Mouse (Mus musculus) 3T3-L1 (cell line): ENCODE data around the gene Il22ra1.

Experiments
- DNase-seq: peaks from one replicate; pipeline ENCODE4 v3.0.0-alpha.2; 2015; ENCODE audit warnings: low read depth, low spot score

The Il22ra1 gene

GRCm38 (mm10) chr4:135733901-135734300 lies 5.9 kb downstream of the Il22ra1 start:
- DNase-seq: no peak

GRCm38 (mm10) chr4:135736903-135737302 lies 8.9 kb downstream of the Il22ra1 start:
- no peak for DNase-seq

DNA sequence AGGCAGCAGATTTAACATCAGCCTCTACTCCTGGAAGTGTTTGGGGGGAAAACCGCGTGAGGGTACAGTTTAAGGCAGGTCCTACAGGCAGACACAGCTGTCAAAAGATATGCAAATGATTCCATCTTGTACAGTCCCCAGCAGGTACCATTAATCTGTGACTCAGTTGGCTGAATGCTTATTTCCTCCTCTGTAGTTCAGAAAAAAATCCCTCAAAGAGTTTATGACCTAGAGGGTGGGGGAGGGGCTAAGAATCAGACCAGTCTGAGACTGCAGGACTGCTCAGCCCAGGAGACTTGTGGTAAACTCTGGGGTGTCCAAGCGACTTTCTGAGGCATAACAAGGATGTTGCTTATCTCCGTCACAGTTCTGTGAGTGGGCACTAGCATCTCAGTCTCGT lies 10.3 kb downstream of the Il22ra1 start:
- DNase-seq: no peak

DNA sequence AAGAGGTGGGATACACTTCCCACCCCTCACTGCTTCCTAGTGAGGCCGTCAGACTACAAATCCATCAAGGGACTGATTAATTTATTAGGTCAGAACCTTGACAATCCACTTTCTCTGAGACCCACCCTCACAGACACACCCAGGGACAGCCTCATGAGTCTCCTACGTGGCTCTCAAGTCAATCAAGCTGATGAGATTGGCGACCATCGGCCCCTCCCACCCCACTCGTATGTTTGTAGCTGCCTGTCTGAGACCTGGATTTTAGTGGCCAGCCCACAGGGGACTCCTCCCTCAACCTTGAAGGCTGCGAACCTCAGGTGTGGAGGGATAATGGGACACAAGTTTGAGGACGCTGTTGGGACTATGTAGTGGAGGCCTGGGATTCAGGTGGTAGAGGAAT lies 11.2 kb downstream of the Il22ra1 start:
- no peak for DNase-seq

DNA sequence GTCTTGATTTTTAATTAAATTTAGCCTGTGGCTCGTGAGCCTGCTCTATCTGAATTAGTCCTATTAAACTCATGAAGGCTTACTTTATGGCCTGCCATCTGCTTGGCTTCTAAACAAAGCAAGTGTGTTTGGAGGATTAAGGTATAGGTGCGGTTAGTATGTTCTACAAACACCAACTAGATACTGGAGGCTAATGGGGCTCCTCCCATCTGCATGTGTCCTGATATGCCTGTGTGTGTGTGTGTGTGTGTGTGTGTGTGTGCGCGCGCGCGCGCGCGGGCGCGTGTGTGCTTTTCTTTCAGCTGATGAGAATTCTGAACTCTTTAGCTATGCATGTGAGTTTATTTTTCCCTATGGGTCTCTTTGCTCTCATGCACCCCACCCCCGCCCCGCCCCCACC lies 11.7 kb downstream of the Il22ra1 start:
- no peak for DNase-seq

- DNase-seq: no peak
Measured at GRCm38 (mm10) chr4:135743520-135743919, 15.5 kb downstream of the Il22ra1 start.

GRCm38 (mm10) chr4:135744726-135745448 lies 16.9 kb downstream of the Il22ra1 start:
- no peak for DNase-seq

DNA sequence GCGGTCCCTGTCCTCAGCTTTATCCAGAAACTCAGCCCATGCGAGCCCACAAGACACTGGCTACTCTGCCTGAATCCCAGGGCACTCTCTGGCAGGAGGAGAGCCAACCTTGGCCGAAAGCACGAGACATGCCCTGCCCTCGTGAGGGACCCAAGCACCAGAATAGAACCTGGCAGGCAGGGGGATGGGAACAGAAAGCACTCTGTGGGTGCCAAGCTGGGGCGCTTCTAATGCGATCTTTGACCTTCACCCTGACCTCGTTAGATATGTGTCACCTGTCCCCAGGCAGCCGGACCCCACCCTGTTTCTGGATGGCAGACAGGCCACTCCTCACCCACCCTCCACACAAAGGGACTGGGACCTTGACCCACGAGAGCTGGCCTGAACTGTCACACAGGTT lies 17.6 kb downstream of the Il22ra1 start:
- DNase-seq: no peak

DNA sequence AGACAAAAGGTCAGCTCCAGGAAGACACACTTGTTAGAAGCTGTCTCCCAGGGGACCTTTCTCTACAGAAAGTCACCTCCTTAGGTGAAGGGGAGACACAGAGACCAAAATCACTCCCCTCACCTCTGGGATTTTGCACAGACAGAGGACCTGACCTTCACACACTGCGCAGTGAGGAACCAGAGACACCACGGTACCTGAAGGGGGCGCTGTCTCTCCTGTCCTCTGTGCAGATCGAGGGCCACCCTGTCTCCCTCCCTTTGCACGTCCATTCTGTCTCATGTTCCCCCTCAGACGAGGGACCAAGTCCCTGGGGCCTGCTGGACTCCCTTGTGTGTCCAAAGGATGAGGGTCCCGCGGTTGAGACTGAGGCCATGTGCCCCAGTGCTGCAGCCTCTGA lies 22.9 kb downstream of the Il22ra1 start:
- no peak for DNase-seq

GRCm38 (mm10) chr4:135752106-135752778 lies 24.3 kb downstream of the Il22ra1 start:
- no peak for DNase-seq

GRCm38 (mm10) chr4:135752779-135753164 lies 24.8 kb downstream of the Il22ra1 start:
- DNase-seq: no peak

- peak; percentile 24 for DNase-seq
Measured at GRCm38 (mm10) chr4:135758331-135758730, 30.4 kb downstream of the Il22ra1 start.

DNA sequence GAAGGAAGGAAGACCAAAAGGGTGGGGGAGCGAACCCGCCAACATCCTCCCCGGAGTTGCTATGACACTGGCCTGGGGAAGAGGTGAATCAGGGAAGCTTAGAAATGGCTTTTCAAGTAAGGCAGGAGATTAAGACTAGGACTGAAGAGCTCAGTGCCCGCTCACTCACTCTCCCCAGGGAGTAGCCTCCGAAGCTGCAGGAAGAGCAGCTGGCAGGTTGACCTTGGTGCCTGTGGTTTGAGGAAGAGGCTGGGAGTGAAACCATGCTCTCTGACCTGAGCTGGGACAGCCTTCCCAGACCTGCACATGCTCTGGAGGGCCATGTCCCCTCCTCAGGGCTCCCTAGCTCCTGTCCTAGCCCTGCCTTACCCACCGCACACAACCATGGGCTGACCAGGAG lies 30.9 kb downstream of the Il22ra1 start:
- DNase-seq: no peak

DNA sequence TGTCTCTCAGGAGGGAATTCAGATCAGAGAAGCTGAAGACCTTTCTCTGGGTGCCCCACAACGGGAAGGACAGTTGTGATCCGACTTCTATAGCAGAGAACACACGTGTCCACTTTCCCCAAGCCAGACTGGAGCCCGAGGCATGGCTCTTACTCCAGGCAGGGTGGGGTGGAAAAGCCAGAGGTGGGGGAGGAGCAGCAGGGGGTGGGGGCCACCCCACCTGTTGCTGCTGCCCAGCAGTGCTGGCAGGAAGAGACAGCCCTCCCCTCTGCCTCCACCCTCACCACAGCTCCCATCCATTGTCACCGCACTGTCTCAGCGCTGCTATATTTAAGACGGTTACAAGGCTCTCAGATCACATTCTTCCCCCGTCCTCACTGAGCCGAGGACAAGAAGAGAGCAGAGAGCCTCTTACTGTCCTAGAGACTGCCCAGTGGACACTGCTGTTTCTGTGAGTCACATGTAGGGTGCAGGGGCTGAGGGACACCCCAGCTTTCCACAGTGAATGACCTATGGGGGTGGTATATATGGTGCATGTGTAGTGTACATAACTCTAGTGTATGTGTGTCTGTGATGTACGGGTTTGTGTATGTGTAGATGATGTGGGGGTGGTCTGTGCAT lies 31.5 kb downstream of the Il22ra1 start, which contains the start of gene Myom3:
Gene Myom3, plus strand, starts transcription at position 360 of the 621 bp plus-strand sequence.
- DNase-seq: no peak

DNA sequence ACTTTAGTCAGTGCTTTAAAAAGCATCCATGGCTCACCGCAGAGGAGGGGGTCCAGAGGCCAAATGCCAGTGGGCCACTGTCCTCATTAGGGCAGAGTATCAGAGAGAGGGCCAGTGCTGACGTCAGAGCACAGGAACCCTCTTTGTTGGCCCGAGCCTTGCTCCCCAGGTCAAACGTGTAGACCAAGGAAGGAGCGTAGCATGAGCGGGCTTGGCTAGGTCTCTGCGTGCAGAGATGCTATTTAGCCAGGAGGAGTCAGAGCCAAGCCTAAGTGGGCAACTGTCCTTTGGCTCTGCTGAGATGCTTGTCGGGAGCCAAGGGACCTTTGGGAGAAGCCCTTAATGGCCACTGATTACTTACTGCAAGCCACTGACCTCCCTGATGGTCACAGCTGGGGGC lies 33.1 kb downstream of the Il22ra1 start:
- no peak for DNase-seq

DNA sequence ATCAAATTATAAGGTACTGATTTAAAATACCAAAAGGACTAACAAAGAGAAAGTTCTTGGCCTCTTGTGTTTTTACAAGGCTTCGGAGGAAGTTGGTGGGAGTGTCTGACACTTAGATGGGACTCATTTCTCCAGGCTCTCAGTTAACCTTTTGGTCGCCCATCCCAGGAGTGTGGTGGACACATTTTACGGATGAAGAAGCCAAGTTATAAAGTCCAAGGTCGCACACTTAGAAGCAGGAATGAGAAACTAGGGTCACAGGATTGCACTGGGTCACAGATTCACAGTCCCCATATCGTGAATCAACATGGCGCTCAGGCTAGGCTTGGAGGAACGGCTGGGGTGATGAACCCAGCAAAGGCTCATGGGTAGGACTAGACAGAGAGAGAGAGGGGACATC lies 33.6 kb downstream of the Il22ra1 start:
- DNase-seq: no peak

DNA sequence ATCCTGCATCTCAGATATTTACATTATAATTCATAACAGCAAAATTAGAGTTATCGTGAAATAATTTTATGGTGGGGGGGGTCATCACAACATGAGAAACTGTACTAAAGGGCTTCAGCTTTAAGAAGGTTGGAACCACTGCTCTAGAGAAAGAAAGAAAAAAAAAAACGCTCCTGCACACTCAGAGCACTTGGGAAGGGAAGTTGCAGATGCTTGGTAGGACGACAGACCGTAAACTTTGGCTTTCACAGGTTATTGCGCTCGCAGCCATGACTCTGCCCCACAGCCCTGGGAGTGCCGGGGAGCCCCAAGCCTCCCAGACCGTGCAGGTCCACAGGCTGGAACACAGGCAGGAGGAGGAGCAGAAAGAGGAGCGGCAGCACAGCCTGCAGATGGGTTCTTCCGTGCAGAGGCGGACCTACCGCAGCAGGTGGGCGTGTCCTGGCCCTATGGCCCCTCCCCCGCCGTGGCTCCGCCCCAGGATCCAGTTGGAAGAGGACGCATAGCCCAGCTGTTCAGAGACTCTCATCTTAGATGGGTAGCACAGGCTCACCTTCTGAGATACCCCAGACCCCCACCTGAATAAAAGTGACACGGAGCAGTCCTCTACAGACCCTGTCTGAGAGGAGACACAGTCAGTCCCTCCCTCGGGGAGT lies 34.4 kb downstream of the Il22ra1 start:
- DNase-seq: no peak

GRCm38 (mm10) chr4:135764700-135765099 lies 36.7 kb downstream of the Il22ra1 start:
- DNase-seq: no peak

DNA sequence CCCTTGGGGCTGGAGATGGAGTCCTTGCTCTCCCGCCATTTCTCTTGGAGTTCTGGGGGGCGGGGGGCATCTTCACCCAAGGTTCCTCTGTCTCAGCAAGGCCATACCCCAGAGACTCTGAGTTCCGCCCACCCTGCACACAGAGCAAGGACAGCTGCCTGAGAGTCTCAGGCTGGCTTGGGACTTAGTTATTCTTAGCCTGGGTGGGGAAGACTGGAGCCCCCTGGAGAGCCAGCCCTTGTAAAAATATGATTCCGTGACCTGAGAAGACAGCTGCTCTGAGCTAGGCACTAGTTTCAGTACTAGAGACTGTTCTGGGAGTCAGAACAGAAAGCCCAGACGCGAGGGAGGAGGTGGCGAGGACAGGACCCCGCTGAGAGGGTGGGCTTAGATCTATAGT lies 37.7 kb downstream of the Il22ra1 start:
- no peak for DNase-seq

- DNase-seq: no peak
Measured at GRCm38 (mm10) chr4:135766976-135767375, 39.0 kb downstream of the Il22ra1 start.

DNA sequence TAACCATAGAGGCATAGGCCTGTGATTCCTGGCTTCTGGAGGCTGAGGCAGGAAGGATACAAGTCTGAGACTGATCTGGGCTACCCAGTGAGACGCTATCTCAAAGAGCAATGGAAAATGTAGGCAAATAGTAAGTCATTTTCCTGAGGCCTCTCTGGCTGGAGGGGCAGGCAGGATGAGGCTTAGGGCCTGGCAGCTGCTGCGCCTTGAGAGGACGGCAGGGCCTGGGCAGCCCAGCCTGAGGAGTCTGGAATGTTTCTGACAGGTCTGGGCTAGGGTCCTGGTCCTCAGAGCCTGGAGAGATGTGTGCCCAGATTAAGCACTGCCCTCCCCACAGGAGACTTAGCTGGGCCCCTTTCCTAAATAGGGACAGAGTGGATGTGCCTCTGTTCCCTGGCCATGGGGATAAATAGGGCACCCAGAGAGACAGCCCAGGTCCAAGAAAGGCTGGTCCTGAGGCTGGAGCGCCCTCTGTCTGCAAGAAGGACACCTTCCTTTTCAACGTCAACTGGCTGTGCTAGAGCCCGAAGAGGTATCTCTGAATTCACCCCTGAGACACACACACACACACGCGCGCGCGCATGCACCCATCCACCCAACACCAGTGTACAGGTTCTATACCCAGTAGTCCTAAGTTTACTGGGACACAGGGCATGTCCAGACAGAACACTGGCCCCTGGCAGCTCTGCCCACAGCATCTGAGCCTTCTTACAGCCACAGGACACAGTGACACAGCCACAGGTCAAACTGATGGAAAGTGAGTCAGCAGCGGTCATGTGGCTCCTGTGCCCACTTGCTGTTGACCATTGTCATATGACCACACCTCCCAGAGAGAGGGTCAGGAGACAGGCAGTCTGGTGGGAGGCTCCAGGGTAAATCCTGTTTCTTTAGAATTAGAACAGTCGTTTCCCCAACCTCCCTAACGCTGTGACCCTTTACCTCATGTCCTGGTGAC lies 40.9 kb downstream of the Il22ra1 start:
- peak; percentile 47 for DNase-seq
